Mouse (Mus musculus): ENCODE data around the gene Syn1.

Gene Syn1

DNA sequence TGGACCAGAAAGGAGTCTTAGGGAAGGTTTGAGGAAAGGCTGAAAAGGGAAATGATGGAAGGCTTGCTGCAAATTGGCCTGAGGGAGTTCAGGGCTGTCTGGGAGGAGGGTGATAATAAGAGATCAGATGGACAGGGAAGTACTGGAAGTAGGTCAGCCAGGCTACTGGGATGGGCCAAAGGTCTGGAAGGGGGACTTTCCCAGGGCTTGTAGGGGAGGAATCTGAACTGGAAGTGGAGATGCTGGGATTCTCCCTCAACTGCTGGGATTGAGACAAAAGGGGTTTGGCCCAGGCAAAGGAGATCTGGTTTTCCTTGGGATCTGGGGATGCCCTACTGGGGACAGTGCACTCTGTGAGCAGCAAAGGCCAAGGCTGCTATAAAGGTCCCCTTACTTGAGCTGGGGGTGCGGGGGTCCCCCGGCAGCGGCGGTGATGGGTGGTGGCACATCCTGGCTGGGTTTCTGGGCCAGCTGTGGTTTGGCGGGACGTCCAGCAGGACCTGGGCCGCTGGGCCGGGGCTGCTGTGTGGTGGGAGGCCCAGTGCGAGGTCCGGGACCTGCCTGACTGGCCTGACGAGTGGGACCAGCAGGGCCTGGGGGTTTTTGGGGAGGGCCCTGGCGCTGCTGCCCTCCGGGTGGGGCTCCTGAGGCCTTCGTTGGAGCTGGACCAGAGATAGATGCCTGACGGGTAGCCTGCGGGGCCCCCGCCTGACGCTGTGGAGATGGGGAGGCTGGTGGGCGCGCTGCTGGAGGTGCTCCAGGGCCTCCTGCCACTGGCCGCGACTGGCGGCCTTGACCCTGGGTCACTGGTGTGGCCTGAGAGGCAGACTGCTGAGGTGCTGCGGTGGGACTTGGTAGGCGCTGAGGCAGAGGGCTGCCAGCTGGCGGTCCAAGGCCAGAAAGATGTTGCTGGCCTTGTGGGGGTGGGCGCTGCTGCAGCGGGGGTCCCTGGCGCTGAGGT, 58.4 kb downstream of the Syn1 start:
- in situ Hi-C loops (cut with MboI, MseI), result no loop called here

DNA sequence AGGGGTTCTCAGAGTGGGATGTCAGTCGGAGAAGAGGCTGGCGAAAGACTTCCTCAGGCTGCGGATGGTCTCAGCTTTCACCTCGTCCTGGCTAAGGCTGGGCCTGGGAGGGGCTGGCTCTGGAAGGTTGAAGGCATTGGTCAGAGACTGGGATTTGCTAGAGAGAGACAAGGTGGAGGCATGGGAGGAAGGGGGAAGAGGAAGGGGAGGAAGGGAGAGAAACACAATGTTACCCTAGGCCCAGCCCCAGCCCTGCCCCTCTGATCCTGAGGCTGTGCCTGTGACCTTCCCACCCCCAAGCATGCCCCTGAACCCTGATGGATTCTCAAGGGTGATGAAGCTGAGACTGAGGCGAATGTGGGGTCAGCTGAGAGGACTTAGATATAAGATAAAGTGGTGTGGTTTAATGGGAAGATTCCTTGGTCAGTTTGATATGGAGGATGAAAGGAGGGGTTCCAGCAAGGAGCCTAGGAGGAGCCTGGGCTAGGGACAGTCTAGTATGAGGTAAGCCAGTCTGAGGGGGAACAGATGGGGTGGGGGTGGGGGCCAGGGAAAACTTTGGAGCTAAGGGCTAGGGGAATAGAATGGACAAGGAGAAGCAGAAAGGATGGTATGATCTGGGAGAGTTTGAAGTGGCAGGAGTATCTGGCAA, 59.2 kb downstream of the Syn1 start:
- in situ Hi-C loops (cut with MboI, MseI), result no loop called here

DNA sequence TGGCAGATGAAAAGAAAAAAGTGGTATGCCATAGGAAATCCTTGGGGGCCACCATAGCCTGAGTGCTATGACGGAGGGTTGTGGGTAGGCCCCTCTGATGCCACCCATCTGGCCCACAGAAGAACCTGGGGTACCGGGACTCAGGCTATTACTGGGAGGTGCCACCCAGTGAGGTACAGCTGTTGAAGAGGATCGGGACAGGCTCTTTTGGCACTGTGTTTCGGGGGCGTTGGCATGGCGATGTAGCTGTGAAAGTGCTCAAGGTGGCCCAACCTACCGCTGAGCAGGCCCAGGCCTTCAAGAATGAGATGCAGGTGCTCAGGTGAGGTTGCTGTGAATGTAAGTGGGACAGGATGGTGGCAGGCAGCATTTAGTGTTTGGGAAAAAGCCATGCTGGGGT, 67.0 kb downstream of the Syn1 start:
- in situ Hi-C loops (cut with MboI, MseI), result loop anchor here (5.0 kb wide), 1 partner anchor 104 kb away; no protein-coding TSS in a partner anchor

DNA sequence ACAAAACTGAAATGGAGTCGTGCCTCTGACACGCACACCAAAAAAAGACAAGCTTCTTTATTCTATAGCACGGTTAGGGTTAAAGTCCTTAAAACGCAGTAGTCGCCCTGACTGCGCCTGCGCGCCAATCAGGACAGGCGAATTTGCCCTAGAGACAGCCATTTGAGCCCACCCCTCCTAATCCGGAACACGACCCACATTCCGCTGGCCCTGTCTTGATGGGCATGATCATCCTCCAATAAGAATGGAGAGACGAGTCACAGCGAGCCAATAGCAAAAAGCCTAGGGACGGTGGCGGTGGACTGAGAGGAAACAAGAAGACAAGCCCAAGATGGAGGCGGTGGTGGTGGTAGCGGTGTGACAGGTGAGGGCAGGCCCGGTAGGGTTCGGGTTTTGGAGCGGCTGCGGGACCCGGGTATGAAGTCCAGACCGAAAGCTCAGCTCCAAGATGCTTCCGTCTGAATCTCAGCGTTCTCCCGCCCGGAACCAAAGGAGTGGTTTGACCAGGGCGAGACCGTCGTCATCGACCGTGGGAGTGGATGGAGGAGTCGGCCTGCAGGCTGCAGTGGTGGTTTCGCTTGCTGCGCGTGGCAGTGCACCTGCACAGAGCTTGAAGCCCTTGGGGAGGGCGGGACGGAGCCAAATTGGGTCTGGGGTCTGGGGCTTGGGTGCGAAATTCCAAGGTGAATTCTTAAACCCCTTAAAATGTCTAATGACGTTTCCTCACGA, 72.4 kb downstream of the Syn1 start:
- in situ Hi-C loops (cut with MboI, MseI), result no loop called here

DNA sequence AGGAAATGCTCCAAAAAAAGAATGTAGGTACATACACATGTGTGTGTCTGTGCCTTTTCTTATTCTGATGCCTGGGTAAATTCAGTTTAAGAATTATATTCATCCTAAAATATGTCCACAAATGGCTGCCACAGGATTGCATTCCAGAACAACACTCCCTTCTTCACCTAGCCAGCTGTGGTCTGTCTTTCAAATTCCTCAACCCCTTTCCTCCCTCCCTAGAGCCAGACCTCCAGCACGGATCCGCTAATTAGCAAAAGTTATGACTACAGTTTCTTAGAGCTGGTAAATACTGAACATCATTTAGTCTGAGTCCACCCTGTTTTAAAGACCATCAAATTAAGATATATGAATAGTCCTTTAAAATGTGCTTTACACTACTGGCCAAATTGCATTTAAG, 73.0 kb downstream of the Syn1 start:
- in situ Hi-C loops (cut with MboI, MseI), result no loop called here

DNA sequence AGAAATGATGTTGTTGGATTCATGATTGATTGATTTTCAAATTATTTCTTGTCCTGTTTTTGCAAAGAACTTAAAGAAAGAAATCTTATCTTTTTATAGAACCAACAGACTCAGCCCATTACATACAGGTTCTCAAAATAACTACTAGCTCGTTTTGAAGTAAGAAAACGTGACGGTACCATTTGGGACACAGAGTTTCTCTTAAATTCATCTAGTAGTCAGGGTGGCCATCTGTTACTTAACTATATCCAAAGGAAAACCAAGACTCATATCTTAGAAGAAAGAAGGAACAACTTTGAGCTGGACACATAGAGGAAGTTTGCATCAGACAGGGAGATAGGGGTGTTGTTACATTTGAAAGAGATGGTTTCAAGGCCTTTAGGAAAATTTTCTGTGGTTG, 73.6 kb downstream of the Syn1 start:
- in situ Hi-C loops (cut with MboI, MseI), result no loop called here

DNA sequence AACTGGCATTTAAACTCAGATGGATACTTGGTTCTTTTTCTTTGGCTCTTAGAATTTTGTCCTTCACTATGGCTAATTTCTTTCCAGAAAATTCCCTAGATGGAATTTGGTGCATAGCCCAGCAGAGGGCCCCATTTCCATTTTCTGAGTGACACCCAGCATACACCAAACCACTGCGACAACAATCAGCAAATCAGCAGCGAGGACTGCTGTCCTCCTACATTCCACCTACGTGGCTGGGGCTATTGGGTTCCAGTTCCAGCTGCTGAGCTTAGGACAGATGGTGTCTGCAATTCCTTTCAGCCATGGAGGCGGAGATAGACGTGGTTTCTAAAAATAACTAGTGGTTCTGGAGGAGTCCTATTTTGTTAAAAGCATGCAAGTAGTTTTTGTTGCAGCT, 91.9 kb downstream of the Syn1 start:
- in situ Hi-C loops (cut with MboI, MseI), result no loop called here

DNA sequence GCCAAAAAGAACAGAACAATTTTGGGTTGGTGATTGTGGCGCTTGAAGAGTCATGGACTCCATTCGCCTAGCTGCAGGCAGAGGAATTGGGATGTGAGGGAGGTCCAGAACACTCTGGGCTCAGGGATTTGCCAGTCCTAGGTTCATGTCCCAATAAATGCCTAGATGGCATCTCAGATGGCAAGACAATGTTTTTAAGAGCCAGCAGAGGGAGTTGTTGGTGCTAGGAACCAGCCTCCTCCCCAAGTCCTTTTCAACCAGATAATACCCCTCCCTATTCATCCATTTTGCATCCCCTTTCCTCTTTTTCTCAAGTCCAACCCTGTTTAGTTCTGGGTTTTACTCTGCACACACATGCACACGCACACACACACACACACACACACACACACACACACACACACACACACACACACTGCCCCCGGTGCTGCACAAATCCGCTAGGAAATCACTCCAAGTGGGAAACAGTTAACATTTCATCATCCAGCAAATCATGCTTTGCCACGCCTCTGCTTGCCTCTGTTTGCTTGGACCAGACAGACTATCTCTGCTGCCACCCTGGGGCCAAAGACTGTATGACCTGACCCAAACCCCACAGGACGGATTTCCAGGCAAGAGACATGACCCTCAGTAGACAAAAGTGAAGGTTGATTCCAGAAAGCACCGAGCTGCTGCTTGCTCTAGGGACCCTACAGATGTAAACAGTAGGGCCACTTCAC, 100.9 kb downstream of the Syn1 start:
- in situ Hi-C loops (cut with MboI, MseI), result no loop called here

DNA sequence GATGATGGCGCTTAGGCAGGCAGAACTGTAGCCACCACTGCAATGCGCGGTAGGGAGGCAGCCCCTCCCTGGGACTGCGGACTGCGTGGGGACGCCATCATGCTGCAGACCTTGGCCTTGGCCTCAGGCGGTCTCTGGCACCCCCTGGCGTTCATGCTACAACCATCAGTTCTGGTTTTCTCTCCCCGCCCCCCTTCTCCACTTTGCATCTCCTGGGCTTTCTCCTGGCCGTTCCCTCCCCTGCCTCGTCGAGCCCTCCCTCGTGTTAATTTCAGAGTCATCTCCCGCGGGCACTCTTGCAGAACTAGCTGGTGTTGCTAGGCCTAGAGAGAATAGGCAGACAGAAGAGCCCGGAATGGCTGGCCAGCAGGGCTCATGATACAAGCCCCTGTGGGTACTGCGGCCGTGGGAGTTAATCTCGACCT, 101.6 kb downstream of the Syn1 start:
- in situ Hi-C loops (cut with MboI, MseI), result no loop called here

DNA sequence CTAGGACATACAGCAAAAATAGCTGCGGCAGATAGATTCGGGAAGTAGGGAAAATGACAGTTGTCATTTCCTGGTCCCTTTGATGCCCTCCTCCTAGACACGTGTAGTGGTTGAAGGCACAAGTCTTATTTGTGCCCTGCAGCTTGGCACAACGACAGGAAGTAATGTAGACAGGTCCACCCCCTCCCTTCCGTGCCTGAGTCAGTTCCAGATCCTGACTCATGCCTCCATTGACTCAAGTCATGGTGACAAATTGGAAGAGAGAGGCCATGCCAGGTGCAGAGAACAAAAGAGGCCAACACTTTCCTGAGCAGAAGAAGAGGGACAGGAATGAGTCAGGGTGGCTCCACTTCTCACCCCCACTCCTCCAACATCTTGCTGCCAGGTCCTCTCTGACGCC, 103.8 kb downstream of the Syn1 start:
- in situ Hi-C loops (cut with MboI, MseI), result no loop called here

Data from T-helper 2 cell (primary cell).